Mouse (Mus musculus) right cerebral cortex, postnatal 25 days (tissue): ENCODE measurements at regions not wholly inside any gene's neighbourhood (a gene's known extent, or its start where the extent isn't known, plus 50 kb on each side); places are given as distances from the start of the nearest gene placed in this dataset.

Experiments used
- DNase-seq: peaks from one replicate; pipeline ENCODE4 v3.0.0; 2022

DNA sequence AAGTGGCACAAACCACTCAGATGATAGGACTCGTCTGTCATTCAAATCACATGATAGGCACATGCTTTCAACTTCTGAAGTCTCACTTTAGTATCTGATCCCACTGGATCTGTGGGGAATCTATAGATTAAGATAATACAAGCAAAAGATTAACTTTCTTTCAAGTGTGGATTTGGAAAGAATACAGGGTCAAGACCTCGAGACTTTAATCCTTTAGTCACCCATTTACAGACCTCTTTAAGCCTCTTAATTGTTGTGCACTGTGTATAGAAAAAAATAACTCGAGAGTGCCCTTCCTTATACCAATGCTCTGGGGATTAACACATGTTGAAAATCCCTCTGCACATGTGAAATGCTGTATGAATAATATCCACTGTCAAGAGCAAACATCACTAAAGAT is 306.7 kb upstream of the Pard3b start:
- DNase-seq: no peak

DNA sequence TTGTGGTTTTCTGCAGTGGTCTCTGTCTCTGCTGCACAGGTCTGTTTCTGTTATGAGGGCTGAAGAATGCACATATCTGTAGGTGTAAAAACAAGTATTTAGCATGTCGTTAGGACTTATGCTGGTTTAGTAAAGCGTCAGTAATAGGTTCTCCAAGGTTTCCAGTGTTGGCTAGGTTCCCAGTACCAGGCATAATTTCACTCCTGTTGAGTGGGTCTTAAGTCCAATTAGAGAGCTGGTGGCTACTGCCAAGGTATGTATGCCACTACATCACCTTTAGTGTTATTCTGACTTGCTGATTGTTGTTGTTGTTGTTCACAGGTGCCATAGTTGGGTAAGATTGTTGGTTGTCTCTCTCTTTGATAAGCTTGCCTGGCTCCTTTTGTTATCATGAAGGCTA is 302.3 kb upstream of the Pard3b start:
- DNase-seq: no peak

DNA sequence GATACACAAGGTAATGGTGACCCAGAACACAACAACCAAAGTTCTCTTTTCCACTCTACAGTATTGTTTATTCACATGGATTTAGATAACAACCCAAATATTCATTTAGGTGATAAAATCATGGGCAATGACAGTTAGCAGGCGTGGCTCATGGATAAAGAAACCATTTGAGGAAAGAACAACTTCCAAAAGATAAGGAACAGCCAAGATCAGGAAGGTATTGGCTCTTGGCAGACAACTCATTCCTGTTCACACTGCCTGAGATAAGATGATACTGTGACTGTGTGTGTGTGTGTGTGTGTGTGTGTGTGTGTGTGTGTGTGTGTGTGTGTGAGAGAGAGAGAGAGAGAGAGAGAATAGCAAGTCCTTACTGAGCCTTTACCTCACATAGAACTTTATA is 285.7 kb upstream of the Pard3b start:
- no peak for DNase-seq

DNA sequence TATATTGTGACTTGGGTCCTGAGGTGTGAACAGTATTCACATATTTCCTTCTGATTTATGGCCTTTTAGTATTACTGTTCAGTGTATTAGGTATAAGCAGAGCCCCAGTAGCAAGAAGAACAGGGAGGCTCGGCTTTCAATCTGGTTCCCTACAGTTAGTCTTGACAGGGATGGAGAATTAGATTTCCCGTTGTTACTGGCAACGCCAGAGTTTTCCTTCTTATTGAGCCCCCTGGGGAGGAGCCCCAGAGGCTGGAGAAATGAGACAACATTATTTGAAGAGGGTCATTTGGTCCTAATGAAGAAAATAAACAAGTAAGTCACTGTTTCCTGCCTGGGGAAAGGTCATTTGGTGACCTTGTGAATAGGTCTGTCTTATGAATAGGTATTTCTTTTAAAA is 285.1 kb upstream of the Pard3b start:
- no peak for DNase-seq

DNA sequence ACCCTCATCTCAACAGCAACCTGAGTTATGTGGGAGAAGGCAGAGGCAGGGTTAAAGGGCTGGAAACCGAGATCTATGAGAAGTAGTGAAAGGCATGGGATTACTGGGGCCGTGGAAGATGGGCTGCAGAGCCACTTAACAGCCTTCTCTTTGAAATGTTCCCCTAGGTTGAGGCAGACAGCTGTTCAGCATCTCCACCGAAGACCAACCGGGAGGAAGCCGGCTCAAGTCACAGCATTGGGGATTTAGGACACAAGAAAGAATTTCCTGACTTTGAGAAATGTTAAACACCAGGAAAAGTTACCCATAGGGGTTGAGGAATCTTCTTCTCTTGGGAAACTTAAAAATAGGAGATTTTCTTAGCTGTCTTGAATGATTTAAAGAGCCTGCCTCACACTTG is 283.4 kb upstream of the Pard3b start:
- no peak for DNase-seq

DNA sequence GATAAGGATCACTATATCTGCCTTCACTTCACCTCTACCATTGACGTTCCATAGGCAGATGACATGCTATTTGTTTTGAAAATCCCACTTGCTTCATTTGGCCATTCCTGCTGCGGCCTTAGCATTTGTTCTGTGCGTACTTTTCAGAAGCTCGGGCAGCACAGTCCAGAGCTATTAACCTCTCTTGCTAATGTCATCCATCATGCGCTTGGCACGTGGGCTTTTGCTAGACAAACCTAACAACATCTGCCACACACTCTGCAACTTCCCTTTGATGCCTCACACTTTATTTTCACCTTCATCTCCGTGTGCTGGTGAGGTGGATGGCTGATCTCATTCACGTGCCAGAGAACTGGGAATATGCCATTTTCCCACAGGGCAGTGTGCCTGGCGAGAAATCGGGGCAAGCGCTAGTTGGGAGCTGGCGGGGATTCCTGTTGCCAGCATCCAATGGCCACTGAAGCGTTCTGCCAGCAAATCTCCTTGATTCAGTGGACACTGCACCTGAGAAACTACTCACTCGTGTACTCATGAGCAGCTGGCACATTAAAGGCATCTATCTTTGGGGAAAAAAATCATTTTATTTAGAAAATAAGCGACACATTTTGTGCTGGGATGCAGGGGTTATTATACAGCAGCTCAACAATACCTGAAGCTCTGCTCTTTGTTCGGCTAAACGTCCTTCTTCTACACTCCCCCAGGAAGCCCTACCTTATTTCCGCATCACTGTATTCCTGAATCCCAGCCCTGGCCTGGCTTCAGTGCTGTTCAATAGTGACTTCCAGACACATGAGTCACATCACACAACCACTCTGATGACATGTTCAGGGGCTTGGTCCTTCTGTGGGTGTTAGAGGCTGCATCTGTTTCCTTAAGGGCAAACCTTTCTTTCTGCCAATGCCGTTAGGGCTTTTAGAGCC is 279.4 kb upstream of the Pard3b start:
- no peak for DNase-seq

DNA sequence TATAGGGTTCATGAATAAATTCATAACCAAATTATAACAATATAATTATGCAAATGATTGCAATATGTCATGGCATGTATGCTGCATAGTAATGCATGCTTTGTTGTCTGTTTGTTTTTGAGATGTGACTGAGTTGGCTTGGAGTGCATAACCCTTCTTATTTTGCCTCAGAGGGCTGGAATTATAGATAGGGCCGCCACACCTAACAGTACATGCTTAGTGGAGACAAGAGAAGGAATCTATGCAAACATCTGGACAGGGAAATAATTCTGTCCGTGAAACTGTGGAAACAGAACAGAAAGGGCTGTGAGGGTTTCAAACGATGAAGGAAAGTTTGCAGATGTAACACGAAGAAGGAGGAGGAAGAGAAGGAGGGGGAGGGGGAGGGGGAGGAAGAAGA is 266.0 kb upstream of the Pard3b start:
- no peak for DNase-seq

DNA sequence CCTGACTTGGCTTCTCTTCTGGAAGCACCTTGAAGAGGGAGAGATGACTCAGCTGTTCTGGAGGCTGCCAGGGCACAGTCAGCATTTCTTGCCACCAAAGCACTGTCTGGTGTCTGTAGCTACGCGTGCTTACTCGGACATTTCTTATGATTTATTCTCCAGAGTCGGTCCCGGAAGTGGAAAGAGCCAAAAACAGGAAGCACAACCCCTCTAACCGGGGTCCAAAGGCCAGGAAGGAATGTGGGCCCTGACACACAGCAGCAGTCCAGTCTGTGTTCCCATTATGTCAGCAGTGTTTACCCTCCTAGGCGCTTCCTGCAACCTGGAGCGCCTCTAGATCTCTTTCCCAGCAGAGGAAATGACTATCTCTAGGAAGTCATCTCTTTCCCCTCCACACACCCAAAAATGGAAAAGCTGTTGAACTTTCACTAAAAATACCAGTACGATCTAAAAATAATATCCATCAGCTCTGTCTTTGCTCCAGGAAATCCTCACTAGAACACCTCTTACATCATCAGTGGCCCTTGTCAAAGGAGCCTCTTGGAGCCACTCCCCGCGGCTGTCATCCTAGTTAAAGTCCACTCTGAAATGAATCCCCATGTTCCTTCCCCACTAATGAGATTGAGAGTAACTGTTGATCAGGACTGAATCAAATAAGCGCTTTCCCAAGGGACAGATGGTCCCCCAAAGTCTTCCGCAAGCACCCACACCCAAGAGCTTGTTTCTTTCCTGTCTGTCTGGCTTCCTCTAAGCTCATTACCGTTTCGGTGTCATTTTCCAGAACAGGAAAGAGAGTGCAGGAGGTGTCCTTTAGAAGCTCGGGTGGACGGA is 264.7 kb upstream of the Pard3b start:
- no peak for DNase-seq

DNA sequence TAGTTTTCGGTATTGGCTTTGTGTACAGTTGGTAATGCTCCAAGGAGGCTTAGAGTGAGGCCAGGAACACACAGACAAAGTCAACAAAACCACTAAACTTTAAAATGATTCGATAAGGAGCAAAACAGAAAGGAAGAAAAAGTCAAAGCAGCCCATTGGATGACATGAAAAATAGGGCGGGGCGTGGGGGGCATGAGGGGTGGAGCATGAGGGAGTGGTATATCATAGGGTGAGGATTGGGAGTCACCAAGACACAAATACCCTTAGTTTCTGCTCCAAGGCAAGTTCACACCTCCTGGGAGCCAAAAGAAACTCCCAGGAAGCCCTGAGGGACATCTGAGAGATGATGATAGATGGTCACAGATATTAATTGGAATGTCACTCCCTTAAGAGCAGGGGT is 262.2 kb upstream of the Pard3b start:
- no peak for DNase-seq

DNA sequence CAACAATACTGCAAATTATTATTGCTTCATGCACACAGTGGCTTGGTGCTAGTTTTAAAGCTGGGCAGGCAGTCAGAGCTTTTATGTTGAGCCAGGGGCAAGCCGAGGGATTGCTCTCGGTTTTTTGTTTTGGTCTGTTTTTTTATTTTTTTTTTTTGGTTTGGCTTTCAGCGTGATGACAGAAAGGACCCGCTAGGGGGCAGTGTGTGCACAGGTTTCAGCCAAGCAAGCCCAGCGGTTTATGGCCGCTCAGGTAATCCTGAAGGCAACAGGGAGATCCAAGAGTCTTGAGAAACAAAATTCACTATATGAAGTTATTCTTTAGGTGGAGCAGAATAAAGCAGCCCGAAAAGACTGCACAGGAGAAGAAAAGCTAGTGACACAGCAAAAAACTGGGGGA is 261.6 kb upstream of the Pard3b start:
- peak; percentile 54 for DNase-seq

DNA sequence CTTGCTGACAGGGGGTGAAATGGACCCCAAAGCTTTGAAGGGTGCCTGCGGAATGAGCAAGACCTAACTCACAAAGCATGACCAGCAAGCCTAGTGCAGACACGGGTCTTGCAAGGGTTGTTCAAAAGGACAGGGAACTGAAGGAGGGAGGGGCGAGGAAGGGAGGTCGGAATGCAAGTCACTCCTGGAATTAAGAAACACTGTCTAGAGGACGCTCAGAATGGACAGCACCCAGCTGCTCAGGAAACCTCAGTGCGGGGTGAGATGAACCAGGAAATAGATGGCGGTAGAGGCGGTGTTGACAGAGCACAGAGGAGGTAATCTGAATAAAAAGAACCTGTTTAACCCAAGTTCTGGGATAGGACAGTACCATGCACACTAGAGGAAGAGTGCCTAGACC is 260.4 kb upstream of the Pard3b start:
- DNase-seq: no peak

DNA sequence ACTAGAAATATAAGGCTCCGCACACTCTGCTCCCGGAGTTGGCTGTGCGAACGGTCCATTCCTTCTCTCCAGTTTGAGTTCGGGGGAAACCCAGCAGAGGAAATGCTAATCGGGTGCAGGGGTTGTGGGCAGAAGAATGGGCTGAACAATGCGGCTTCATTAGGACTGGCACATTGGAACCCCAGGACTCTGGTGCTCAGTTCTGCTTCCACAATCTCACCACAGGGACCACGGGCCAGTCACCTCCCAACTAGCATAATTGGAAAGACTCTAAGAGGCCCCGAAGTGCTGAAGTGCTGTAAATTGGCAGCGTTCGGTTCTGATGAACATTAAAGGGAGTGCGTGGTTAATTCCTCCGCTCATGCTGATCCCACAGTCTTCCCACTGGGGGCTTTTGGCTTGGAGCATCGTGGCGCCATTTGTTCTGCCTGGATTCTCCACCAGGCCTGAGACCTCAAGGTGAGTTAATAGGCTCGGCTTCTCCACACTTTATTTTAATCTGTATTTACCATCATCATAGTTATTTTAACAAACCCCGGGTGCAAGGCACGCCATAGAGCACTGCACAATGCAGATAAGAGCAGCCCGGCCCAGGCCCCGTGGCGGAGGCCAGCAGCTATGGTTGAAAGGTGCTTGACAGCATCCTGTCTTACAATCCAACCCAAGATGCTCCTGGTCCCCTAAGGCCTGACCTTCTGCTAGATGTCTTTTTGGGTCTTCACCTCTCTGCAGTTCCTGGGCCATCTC is 258.7 kb upstream of the Pard3b start:
- DNase-seq: no peak

DNA sequence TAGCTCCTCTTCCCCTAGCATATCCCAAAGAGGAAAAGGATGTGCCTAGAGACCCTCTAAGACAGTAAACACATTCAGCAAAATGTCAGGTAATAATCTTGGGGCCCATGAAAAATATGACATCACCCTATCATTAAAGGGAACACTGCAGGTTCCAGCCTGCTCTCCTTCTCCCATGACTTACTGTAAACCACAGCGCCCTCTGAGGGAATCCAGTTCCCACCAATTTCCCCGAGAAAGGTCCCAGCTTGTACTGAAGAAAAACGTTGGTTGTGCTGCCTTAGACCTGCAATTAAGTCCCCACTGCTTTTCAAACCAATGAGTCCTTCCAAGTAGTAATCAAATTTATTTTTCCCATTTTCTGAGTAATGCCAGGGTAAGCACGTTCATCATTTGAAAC is 251.0 kb upstream of the Pard3b start:
- no peak for DNase-seq

DNA sequence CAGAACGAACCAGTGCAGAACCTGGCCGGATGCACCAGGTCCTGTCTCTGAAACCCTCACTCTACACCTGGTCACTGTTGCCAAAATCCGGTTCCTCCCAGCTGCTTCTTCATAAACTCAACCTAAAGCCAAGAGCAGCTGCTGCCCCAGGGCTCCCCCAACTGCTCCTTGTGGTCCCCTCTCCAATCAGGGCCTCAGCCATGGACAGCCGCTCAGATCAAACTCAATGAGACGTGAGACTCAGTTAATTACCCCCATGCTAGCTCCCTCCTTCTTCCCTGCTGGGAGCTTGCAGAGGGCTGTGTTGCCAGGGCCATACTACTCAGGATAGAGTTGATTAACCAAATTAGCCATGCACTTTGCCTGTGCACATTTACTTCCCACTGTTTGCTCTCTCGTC is 240.8 kb upstream of the Pard3b start:
- DNase-seq: no peak

DNA sequence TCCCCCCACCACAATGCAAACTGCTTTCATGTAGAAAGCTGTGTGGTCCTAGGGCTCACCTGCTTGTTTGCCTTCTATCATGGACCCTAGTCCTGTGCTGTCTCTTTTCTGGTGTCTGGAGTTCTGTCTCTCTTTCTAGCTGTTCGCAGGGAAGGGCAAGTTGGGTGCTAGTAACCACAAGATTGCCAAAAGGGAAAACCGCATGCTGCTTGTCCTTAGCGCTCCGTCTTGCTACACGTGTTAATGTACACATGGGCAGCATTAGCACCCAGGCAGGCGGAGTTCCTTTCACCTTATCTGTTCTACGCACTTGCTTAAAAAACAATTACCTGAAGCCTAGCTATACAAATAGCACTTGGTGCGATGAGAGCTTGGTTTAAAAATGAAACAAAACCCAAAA is 236.3 kb upstream of the Pard3b start:
- DNase-seq: no peak

DNA sequence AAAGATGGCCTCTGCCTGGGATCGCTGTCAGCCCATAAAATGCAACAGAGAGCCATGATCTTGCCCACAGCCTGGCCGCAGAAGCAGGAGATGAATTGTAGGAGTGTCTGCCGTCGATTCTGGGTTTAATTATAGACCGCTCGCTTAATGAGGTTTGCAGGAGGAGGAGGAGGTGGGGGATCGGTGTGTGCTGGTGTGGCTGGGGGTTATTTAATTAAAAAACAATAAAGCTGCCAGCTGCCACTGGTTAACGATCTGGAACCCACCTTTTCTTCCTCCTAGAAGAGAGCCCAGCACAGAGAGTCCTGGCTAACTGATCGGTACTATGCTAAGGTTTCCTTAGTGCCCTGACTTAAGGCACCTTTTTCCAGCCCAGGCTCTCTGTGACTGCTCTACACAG is 231.4 kb upstream of the Pard3b start:
- DNase-seq: no peak

DNA sequence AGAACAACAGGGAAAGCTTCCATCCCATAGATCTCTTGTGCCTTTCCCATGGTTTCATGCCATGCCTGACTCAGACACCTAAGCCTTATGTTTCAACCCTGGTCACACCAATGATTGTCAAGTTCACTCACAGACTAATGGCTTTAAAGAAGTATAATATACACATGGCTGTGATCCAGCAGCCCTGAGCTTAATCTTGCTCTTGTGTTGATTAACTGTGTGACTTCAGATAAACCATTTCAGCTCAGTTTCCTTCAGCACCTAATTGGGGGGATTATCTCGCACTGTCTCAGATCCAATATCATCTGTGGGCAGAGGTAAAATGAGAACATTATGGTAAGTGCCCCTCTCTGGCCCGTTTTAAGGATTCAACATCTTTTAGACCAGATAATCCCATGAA is 223.9 kb upstream of the Pard3b start:
- no peak for DNase-seq

DNA sequence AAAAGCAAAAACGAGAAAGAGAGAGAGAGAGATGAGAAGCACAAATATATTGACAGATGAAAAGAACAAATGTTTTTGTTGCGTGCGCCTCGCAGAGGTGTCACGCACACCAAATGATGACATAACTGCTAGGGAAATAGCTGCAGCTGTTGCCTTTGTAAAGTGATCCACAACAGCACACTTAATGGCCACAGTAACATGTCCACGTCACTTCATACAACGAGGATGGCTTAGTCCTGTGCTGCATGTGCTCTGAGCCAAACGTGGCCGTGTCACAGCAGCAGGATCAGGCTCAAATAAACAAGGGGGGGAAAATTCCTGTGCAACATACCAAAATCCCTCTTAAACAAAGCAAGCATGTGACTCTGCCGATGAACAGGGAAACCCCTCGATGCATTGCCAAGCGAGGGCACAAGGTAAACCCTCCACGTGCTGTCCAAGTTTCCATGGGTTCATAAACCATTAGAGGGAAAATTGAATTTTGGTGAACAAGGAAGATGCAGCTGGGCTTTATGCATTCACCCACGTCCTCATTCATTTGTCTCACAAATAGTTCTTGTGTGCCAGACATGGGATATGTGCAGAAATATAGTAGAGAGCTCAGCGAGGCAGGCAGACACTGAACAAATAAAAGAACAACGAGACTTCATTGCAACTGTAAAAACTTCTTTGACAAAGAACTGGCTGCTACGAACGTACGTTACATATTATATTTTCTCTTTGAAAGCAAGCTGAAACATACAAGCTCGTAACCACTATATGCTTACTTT is 223.0 kb upstream of the Pard3b start:
- no peak for DNase-seq

DNA sequence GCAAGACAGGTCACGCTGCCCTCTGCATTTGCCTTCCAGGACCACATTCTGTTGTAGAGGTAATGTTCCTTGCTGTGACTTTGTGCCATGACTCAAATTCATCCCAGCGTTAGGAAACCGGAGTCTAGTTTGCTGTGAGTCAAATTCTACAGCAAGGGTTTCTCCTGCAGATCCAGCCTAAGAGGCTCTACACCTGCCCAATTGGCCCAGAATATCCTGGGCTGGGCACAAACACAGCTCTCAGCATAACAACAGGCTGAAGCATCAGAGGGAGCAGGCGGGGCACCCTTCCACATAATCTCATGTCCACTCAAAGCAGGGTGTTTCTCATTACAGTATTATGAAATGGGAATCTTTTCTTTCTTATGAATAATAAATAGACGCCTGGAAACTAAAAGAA is 220.2 kb upstream of the Pard3b start:
- DNase-seq: no peak

DNA sequence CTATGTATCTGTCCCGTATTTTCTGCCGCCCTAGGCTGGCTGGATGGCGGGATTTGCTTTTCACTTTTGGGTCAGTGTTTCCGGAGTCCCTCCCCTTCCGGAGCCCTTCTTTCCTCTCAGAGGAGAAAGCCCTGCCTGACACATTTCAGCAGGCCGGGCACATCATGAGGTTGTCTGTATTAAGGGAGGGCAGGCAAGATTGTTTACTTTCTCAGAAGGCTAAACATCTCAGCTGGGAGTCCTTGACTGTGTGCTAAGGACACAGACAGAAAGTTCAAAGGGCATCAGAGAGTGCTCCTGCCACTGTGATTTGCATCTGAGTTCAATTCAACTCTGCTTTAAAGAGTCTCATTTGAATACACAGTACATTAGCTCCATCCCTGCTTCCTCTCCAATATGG is 218.8 kb upstream of the Pard3b start:
- DNase-seq: no peak

DNA sequence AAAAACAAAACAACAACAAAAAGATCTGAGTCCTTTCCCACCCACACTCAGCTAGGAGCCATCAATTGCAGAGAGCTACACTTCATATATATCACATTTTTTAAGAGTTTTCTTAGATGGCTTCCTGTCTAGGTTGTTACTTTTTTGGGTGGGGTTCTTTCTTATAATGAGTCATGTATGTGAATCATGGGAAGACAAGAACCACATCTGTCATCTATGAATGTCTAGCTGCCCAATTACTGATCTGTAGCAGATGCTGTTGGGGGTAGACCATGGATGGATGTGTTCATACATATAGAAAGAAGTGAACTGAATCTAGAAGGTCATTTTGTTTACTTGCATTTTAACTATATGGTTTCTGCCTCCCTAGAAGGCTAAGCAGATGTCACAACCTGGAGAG is 215.4 kb upstream of the Pard3b start:
- no peak for DNase-seq

DNA sequence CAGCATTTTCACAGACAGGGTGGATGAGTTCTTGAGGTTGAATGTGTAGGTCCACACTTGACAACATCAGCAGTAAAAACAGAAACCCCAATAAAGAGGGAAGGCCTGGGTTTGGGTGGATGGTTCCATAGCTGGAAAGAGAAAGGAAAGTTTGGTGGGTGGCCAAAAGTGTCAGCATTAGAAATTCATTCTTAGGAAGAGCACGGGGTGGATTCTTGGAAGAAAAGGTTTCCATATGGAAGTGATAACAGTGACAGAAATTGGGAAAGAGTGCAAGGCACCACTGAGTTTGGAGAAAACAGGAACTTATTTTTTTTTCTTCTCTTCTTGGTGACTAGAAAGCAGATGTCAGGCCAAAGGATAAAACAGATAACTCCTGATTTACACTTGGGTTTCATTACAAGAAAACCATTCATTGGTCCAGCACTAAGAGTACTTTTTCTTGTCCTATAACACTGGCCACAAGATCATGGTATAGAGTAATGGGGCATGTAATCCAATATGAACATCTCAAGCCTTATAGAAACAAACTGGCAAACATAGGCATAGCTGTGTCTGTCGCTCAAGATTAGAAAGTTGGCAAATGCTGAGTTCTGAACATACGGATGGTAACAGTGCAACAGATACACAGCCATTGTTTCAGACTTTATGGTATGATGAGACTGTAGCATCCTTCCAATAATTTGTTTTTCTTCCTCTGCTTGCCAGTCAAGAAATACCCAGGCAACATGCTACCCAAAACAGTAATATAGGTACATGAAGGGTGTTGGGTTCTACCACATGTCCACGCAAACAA is 209.7 kb upstream of the Pard3b start:
- no peak for DNase-seq
